Mouse (Mus musculus): ENCODE measurements around the gene Scamp1. TPM values are rescaled to one million over a fixed set of nuclear protein-coding genes. Genes with fewer than 3 reads are reported as not detected.
"Not testable (repeated sequence)": the region's sequence is repeated elsewhere in the genome, so short reads cannot be mapped to it uniquely, and the experiment has no call there.

Scamp1 gene
- polyA plus RNA-seq (2012; rRNA removed), result 21.3 and 22.3 TPM in 2 replicates

DNA sequence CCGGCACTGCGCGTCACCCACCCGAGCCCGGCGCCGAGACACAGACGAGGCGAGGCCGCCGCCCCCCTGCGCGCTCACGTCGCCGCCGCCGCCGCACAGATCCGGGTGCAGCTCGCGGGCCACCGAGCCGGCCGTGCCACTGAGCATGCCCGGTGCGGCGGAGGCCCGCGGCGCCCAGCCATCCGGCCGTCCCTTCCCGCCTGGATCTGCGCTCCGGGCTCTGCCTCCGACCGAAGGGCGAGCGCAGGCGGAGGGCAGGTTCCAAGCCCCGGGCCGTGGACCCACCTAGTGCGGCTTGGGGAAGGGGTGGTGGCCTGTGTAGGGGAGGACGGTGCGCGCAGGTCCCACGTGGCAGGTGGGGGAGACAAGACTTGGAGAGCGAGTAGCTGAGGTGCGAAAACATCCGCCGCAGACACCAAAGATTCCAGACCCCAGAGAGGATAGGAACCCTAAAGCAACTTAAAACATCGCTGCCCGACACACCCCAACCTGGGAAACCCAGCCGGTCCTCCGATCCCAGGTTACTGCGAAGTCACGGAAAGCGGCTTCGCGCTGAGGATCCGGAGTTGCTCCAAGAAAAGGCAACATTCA is at the start of gene Scamp1:
TSS of gene Scamp1 (minus strand) at position 577 of the 591 bp plus-strand sequence.
- peak within 1 kb of the TSS; percentile 87 for H3K4me3 ChIP-seq (ENCODE audit: insufficient read depth, low read depth, low read length)
- TF ChIP-seq POLR2A (IDR thresholded peaks at IDR 0.05; ENCODE audit: low read depth, low read length) (no peak), CTCF (conservative IDR thresholded peaks at IDR 0.05; ENCODE audit: insufficient read depth, insufficient read length, low read depth, low read length) (no peak)
- no peaks in the 10 kb centered on the region for H3K4me1 ChIP-seq (ENCODE audit: control insufficient read depth, insufficient read depth, low read length)
- peak; percentile 94 for DNase-seq
- peak within 1 kb of the TSS; percentile 65 for H3K27ac ChIP-seq (ENCODE audit: insufficient read depth, low read depth, low read length)
- no peaks in the 10 kb centered on the region for H3K27me3 ChIP-seq (replicated peaks; ENCODE audit: control insufficient read depth, insufficient read depth, low read length)
- whole genome bisulfite sequencing, result under 1% methylated on average over 62 of the region's 62 CpGs
- H3K36me3 ChIP-seq (ENCODE audit: control insufficient read depth, insufficient read depth, low read length), result no peaks in the 10 kb centered on the region

- Histone ChIP-seq H3K27ac (ENCODE audit: insufficient read depth, low read depth, low read length) (no peak overlapping the region), H3K4me3 (ENCODE audit: insufficient read depth, low read depth, low read length) (no peak overlapping the region), H3K4me1 (ENCODE audit: control insufficient read depth, insufficient read depth, low read length) (0 out of 2 replicates have a peak, but pooled peaks cover 2% of the 10 kb centered on the region), H3K36me3 (ENCODE audit: control insufficient read depth, insufficient read depth, low read length) (no peaks in the 10 kb centered on the region), H3K27me3 (replicated peaks; ENCODE audit: control insufficient read depth, insufficient read depth, low read length) (no peaks in the 10 kb centered on the region)
- DNase-seq, result no peak
- TF ChIP-seq POLR2A (IDR thresholded peaks at IDR 0.05; ENCODE audit: low read depth, low read length) (no peak), CTCF (conservative IDR thresholded peaks at IDR 0.05; ENCODE audit: insufficient read depth, insufficient read length, low read depth, low read length) (no peak)
- 71% methylated on average over 3 of the region's 3 CpGs for WGBS
Measured at GRCm38 (mm10) chr13:94330392-94330979, 44.8 kb upstream of the Scamp1 start.

DNA sequence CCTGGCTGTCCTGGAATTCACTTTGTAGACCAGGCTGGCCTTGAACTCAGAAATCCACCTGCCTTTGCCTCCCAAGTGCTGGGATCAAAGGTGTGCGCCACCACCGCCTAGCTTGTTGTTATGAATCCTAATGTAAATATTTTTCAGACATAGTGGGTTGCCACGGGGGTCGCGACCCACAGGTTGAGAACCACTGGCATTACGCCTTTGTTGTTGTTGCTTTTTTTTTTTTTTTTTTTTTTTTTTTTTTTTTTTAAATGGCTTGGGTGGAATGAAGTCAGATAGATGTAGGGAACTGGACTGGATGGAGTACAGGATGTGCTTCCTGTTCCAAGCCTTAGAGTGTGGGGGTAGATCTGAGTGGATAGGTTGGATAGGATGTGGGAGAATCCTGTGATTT is 43.3 kb upstream of the Scamp1 start:
- not testable (repeated sequence) for H3K4me1 ChIP-seq (ENCODE audit: control insufficient read depth, insufficient read depth, low read length); H3K36me3 ChIP-seq (ENCODE audit: control insufficient read depth, insufficient read depth, low read length); DNase-seq; H3K27me3 ChIP-seq (replicated peaks; ENCODE audit: control insufficient read depth, insufficient read depth, low read length); H3K4me3 ChIP-seq (ENCODE audit: insufficient read depth, low read depth, low read length); H3K27ac ChIP-seq (ENCODE audit: insufficient read depth, low read depth, low read length)
- 95% methylated on average over 6 of the region's 6 CpGs for WGBS

DNA sequence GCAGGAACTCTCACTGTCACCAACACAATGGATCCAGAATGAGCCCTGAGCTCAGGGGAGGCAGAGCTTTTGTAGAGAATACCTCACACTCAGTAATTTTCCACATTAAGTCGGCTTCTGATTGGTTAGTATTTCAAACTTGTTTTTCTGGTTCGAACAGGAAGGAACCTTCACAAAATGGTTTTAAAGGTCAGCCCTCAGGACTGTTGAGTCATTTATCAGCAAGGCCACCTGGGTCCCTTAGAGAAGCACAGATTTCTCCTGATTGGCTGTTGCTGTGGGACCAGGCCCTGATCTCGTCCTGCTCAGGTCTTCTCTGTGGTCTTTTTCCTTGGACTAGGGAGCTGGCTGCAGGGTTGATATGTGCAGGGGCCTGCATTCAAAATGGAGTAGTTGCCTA is 42.4 kb upstream of the Scamp1 start:
- peak overlapping the region; percentile 77 for H3K27ac ChIP-seq (ENCODE audit: insufficient read depth, low read depth, low read length)
- WGBS, result 36% methylated on average over 3 of the region's 3 CpGs

DNA sequence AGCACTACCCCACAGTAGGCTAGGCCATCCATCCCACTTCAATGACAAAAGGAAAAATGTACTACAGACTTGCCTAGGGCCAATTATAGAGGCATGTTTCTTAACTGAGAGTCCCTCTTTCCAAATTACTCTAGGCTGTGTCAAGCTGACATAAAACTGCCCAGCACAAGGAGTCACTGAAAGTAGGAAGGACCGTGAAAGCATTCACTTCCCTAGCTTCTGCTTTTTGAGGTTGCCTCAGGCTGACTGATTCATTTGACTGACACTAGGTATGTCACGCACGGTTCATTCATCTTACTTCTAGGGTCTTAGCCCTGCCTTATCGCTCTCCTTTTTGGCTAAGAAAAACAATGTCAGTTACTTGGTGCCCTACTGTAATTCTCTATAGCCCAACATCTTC is 36.8 kb upstream of the Scamp1 start:
- no peaks in the 10 kb centered on the region for H3K4me1 ChIP-seq (ENCODE audit: control insufficient read depth, insufficient read depth, low read length)
- H3K27me3 ChIP-seq (replicated peaks; ENCODE audit: control insufficient read depth, insufficient read depth, low read length), result no peaks in the 10 kb centered on the region
- no peak for DNase-seq
- WGBS, result 91% methylated on average over 4 of the region's 4 CpGs
- H3K4me3 ChIP-seq (ENCODE audit: insufficient read depth, low read depth, low read length), result no peak overlapping the region
- no peaks in the 10 kb centered on the region for H3K36me3 ChIP-seq (ENCODE audit: control insufficient read depth, insufficient read depth, low read length)
- H3K27ac ChIP-seq (ENCODE audit: insufficient read depth, low read depth, low read length), result no peak overlapping the region
- no peak for TF ChIP-seq POLR2A (IDR thresholded peaks at IDR 0.05; ENCODE audit: low read depth, low read length)
- TF ChIP-seq CTCF (conservative IDR thresholded peaks at IDR 0.05; ENCODE audit: insufficient read depth, insufficient read length, low read depth, low read length), result no peak

More for the DNA sequence above, 42.4 kb upstream of the Scamp1 start:
- TF ChIP-seq POLR2A (IDR thresholded peaks at IDR 0.05; ENCODE audit: low read depth, low read length) (no peak), CTCF (conservative IDR thresholded peaks at IDR 0.05; ENCODE audit: insufficient read depth, insufficient read length, low read depth, low read length) (no peak)
- DNase-seq, result peak; percentile 40
- Histone ChIP-seq H3K27me3 (replicated peaks; ENCODE audit: control insufficient read depth, insufficient read depth, low read length) (no peaks in the 10 kb centered on the region), H3K4me3 (ENCODE audit: insufficient read depth, low read depth, low read length) (no peak overlapping the region), H3K36me3 (ENCODE audit: control insufficient read depth, insufficient read depth, low read length) (no peaks in the 10 kb centered on the region), H3K4me1 (ENCODE audit: control insufficient read depth, insufficient read depth, low read length) (0 out of 2 replicates have a peak, but pooled peaks cover 2% of the 10 kb centered on the region)

GRCm38 (mm10) chr13:94321094-94321792 is 35.6 kb upstream of the Scamp1 start:
- Histone ChIP-seq H3K4me3 (ENCODE audit: insufficient read depth, low read depth, low read length) (no peak overlapping the region), H3K36me3 (ENCODE audit: control insufficient read depth, insufficient read depth, low read length) (no peaks in the 10 kb centered on the region), H3K27ac (ENCODE audit: insufficient read depth, low read depth, low read length) (no peak overlapping the region), H3K4me1 (ENCODE audit: control insufficient read depth, insufficient read depth, low read length) (no peaks in the 10 kb centered on the region), H3K27me3 (replicated peaks; ENCODE audit: control insufficient read depth, insufficient read depth, low read length) (no peaks in the 10 kb centered on the region)
- DNase-seq, result no peak
- WGBS, result 84% methylated on average over 1 of the region's 1 CpGs
- TF ChIP-seq POLR2A (IDR thresholded peaks at IDR 0.05; ENCODE audit: low read depth, low read length) (no peak), CTCF (conservative IDR thresholded peaks at IDR 0.05; ENCODE audit: insufficient read depth, insufficient read length, low read depth, low read length) (no peak)

GRCm38 (mm10) chr13:94316975-94317511 is 31.4 kb upstream of the Scamp1 start:
- 85% methylated on average over 10 of the region's 10 CpGs for WGBS
- Histone ChIP-seq H3K4me3 (ENCODE audit: insufficient read depth, low read depth, low read length) (no peak overlapping the region), H3K27ac (ENCODE audit: insufficient read depth, low read depth, low read length) (no peak overlapping the region), H3K27me3 (replicated peaks; ENCODE audit: control insufficient read depth, insufficient read depth, low read length) (no peaks in the 10 kb centered on the region), H3K4me1 (ENCODE audit: control insufficient read depth, insufficient read depth, low read length) (no peaks in the 10 kb centered on the region), H3K36me3 (ENCODE audit: control insufficient read depth, insufficient read depth, low read length) (no peaks in the 10 kb centered on the region)
- TF ChIP-seq CTCF (conservative IDR thresholded peaks at IDR 0.05; ENCODE audit: insufficient read depth, insufficient read length, low read depth, low read length), result no peak
- TF ChIP-seq POLR2A (IDR thresholded peaks at IDR 0.05; ENCODE audit: low read depth, low read length), result no peak
- DNase-seq, result no peak

DNA sequence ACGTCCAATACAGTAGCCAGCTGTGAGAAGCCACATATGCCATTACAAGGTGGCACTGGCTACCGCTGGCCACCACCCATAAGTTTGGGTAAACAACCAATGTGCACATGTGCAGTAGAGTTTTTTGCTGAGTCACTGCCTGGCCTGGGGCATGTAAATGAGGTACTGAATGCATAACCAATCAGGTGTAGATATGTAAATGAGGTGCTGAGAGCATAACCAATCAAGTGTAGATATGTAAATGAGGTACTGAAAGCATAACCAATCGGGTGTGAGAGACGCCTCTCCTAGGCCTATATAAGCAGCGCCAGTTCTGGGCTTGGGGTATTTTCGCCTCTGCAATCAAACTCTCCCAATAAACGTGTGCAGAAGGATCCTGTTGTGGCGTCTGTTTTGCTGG is 27.2 kb upstream of the Scamp1 start:
- not testable (repeated sequence) for H3K27me3 ChIP-seq (replicated peaks; ENCODE audit: control insufficient read depth, insufficient read depth, low read length); H3K4me1 ChIP-seq (ENCODE audit: control insufficient read depth, insufficient read depth, low read length); H3K27ac ChIP-seq (ENCODE audit: insufficient read depth, low read depth, low read length); H3K4me3 ChIP-seq (ENCODE audit: insufficient read depth, low read depth, low read length); DNase-seq; H3K36me3 ChIP-seq (ENCODE audit: control insufficient read depth, insufficient read depth, low read length)
- 91% methylated on average over 8 of the region's 8 CpGs for WGBS
